Mouse (Mus musculus) olfactory bulb, adult 2 months (tissue): ENCODE results near the gene Pcnx3.
A peak's percentile ranks its signal among the peaks of the same experiment; 100 is the strongest.

Experiments
- CTCF ChIP-seq: fragments of 200-500 bp; IDR thresholded peaks from 2 replicates; pipeline ENCODE4 v1.5.1; 2012; ENCODE audit warnings: low read depth, mild to moderate bottlenecking, low read length, moderate library complexity; ENCODE audit not compliant: insufficient read depth
- POLR2A ChIP-seq: fragments of 200-500 bp; IDR thresholded peaks from 2 replicates; pipeline ENCODE4 v1.6.1; 2012; ENCODE audit warnings: mild to moderate bottlenecking, low read depth, low read length, moderate library complexity; ENCODE audit not compliant: insufficient read depth

DNA sequence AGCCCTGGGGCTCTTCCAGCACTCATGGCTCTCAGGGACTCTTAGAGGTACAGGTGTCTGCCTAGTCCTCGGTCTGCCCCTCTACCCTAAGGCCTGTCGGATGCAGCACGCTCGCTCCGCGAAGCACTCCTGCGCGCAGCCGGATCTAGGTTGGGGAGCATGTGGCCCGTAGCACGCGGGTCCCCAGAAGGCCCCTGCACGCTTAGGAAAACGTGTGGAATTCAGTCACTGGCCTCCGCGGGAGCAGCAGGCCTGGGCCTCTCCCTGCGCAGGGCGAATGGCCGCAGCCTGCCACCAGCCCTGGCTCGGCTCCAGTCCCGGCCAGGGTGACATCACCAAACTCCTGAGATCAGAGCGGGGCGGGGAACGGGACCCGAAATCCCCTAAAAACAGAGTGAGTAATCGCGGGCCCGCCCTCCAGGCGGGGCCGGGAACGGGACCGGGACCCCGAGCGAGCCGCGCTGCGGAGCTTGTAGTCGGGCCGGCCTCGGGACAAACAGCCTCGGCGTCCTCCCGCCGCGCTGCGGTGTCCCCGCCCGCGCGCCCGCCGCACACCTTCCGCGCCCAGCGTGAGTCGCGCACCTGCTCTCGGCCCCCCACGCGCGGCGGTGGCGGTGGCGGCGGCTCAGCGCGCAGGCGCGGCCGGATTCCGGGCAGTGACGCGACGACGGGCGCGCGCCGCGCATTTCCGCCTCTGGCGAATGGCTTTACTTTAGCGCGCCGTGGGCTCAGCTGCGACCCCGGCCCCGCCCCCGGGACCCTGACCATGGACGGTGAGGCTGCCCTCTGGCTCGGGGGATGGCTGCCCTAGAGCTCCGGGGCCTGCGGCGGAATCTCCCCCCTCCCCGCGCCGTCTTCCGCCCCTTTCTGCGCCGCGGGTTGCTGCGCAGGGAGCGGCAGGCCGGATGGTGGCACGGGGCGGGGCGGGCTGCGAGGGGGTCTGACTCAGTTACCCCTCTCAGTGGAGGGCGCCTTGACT, 51.4 kb downstream of the Pcnx3 start, which contains the start of gene Rela:
- TF ChIP-seq CTCF (no peak), POLR2A (peak; percentile 85)
